Mouse (Mus musculus) frontal cortex, postnatal 25 days (tissue): Measurements from ENCODE around the gene Galnt14.

Source experiments
- DNase-seq, 2 experiments: peaks; one replicate each; pipeline ENCODE4 v3.0.0; 2022; ENCODE audit warnings: low spot score in 2 of 2

The Galnt14 gene

DNA sequence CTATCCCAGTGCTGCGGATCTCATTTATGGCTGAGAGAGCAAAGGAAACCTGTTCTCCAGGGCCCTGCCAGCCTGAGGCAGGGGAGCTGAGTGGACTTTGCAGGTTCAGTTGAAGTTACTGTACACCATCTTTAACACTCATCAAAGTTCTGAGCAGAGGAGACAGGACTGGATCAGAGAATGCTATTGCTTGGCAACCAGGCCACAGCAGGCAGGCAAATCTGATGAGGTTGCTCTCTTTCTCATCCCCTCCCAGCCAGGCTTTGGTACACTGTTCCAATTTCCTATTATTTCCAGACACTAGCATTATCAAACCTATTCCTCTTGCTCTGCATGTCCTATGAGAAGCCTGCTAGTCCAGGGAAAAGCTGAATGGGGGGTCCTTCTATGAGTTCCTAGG is 41.3 kb downstream of the Galnt14 start:
- DNase-seq: no peak

DNA sequence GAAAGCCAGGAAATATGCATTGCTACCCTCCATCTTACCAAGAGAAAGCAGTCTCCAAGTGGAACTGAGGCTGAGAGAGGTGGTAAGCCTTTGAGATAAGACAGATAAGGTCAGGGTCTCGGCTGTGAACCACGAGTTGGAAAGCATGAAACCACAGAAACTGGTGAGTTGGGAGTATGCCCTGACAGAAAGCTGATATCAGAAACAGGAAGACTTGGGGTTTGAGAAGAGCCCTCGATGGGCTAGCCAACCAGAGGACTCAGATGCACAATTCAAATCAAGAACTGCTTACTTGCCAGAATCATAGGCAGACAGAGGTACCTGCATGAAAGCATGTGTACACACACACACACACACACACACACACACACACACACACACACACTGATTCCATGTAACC is 47.0 kb downstream of the Galnt14 start:
- DNase-seq: no peak

DNA sequence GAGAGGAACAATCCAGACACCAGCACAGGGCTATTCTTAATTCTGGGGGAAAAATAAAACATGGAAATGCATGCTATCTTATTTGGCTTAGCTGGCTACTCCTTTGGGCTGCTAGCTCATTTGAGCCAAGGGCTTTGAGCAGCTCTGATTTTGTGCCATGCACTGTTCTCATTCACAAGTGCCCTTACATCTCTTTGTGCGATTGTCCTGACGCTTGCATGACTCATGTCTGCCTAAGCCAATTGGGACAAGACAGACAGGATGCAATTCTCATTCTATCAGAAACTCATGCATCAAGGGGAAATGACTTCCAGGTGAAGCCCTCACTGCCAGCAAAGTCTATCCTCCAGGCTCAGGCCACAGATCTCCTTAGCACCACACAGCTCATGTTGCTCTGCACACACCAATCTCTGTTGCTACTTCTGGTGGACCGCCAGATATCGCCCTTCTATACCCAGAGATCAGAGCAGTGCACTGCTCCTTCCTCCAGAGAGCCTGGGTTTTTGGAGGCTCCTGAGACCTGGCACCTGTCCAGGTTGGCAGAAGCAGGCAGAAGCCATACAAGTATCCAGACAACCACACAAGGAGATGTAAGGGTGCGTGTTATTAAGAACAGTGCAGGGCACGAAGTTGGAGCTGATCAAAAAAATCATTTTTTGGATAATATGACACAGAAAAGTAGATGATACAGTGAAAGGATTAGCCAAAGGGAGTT is 51.4 kb downstream of the Galnt14 start:
- DNase-seq: no peak

DNA sequence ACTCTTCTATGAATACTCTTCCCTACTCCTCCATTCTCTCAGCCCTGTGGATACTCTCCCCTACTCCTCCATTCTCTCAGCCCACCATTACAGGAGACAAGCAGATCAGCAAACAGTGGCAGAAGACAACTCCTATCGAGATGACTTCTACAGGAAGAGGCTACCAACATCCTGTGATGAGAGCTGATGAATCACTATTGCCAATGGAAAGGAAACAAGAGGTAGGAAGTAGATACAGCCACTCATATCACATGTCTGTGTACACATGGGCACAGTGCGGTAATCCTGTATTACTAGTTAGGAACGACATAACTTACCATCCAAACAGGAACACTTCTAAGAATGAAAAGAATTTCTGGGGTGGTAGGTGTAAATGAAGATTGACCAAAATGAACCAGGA is 53.9 kb downstream of the Galnt14 start:
- DNase-seq: no peak

DNA sequence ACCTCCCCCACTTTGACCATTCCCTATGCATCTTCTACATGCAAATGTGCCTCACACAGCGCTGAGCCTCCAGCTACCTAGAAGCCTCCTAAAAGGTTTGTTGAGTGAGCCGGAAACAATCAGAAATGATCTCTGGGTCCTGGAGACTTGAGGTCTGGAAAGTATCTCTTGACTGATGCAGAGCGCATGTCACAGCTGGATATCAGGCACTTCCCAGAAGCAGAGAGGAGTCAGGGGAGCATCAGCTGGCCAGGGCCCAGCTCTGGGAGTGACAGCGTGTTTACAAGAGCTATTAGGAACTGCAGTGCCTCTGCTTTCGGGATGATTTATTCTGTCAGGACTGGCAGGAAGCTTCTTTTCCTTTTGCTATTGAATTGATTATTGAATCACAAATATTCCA is 56.0 kb downstream of the Galnt14 start:
- DNase-seq: no peak

DNA sequence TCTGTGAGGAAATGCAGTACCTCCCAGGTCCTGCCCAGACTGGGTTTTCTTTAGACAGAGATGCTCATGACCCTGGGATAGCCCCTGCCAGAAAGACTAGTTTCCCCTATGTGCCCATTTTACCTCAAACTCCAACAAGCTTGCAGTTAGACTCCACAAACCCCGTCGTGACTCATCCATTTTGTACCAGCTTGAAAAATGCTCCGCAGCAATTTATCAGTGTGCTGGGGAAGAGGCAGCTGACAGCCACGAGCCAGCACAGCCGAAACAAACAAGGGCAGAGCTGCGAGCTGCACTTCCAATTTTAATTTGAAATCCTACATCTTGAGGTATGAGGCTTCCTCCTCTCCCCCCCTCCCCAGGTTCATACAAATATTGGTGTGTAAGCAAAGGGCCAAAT is 60.9 kb downstream of the Galnt14 start:
- DNase-seq: no peak

DNA sequence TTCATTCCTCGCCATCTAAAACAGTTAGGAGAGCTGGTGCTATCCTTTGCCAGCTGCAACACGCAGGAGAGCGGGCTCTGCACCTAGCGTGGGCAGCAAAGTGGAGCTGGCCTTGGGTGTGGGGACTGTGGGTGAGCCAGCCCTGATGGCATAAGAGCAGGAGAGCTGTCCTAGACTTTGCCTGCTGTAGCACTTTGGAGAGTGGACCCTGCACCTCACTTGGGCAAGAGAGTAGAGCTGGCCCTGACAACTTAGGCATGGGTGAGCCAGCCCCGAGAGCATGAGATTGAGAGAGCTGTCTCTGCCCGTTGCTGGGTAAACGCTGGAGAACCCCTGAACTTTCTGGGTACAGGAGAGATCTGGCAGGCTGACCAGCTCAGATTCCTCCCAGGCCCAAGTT is 68.6 kb downstream of the Galnt14 start:
- DNase-seq: no peak

DNA sequence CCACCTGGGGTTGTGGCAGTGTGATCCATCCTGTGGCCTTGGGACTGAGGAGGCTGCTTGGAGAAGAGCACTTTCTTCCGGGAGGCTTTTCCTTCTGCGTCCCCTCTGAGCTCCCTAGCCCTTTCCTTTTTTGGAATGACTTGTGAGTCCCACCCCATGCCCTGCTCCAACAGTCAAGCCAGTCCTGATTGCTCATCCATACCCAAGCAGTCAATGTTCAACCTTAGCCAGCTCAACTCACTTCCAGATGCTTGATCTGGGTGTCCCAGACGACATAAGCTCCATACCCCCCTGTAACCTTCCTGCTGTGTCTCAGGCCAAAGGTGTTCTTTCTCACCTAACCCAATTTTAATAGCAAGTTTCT is 70.2 kb downstream of the Galnt14 start:
- DNase-seq: no peak

DNA sequence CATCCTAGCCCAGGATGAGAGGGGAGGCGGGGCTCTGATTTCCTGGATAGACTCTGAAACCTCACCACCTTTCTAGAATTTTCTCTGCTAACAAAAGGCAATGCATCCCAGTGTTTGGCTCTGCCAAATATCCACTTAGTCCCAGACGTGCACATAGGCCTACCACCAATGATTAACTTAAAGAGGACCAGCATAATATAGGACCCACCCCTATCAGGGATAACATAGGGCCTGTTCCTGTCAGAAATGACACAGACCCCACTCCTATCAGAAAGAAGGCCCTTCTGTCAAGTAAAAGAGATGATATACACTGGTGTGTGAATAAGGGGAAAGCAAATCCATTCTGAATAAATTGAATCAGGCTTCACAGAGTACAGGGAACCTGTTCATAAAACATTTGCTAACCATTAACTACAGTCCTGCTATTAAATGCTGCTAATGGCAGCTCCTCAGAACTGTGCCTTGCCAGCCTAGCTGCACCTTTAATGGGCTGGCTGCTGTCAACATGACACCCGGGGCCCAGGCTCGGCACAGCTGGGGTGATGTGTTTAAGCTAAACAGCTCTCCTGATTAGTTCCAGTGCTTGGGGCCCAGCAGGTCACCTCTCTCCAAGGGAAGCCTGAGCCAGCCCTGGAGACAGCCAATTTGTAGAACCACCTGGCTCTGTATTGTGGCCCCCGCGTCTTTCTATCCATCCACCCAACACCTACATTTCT is 70.7 kb downstream of the Galnt14 start:
- no peak for DNase-seq

DNA sequence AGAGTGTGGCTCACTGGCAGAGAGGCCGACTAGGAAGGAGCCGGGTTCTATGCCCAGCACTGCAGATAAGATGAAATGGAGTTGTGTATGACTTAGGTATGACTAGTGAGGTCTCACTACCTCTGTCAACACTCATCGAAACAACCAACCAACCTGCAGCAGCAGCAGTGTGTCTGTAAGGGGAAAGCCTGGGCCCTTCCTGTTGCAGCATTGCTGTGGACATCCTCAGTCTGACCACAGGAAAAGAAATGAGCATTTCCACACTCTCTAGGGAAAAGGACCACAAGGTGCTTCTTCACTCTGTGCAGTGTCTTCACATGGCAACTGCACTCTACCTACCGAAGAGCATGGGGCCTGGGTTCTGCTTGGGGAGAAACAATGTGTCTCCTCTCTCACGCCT is 73.3 kb downstream of the Galnt14 start:
- no peak for DNase-seq

DNA sequence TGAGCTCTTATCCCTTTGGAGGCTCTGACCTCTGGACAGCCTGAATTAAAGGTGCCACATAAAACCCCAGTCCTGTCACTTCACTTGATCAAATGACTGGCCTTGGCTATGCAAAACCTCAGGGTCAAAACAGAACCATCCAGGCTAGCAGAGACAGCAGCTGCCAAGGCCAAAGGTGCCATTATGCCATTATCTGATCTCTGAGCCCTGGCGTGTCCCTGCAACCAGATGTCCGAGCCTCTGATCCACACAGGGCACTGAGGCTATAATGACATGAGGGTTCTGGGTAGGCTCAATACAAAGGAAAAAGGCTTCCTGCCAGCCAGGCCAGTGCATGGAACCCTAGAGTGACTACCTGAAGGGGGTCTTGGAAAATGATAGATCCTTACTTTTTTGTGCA is 75.4 kb downstream of the Galnt14 start:
- no peak for DNase-seq

DNA sequence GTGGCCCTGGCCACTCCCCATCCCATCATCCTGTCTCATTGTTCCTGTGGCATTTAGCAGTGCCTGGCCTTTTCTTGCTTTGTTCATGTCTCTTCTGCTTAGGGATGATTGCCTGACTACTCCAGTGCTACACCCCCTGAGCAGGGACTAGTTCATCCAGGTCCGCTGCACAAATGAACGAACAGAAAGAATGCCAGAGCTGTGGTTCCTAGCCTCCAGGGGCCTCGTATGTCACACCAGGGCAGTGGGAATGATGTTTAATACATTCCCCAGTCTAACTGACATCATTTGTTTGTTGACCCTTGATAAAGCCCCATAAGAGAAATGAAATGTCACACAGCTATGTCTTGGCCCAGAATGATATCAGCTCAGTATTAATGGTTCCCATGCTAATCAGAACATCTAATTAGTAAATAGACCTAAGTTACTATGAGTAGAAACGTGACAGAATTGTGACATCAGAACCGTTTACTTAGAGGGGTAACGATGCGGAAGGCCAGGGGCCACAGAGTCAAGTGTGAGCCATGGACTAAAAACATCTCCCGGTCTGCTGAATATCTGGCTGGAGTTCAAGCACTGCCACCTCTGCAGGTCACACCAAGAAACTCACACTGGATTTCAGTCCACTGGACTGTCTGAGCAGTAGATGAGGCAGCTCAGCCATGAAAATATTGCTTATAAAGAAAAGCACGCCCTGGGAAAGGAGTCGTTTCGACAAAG is 76.1 kb downstream of the Galnt14 start:
- no peak for DNase-seq

DNA sequence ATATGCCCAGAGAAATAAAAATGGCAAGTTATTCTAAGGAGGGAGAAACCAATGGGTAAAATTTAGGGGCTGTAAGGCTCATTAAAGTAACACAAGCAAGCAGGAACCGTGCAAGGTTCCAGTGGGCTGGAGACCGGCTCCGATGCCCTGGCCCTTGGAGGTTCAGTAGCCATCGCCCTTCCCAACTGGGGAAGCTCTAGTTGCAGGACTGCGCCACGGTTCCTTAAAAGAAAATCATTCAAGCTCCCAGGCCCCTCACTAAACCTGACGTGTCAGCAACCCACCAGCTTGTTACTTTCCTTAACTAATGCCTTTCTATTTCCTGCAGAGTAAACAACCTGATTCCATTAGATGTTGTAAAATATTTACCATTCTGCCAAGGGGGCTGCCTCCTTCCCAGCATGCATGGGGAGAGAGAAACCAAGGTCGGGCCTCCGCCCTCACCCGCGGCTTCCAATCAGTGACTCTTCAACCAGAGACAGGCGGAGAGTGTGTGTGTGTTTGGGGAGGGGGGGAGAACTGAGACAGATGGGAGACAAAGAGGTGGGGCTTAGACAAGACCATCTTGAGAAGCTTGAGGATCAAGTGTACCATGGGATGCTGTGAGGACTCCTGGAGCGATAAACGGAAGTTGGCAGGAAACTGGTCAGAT is 81.9 kb downstream of the Galnt14 start:
- DNase-seq: no peak

DNA sequence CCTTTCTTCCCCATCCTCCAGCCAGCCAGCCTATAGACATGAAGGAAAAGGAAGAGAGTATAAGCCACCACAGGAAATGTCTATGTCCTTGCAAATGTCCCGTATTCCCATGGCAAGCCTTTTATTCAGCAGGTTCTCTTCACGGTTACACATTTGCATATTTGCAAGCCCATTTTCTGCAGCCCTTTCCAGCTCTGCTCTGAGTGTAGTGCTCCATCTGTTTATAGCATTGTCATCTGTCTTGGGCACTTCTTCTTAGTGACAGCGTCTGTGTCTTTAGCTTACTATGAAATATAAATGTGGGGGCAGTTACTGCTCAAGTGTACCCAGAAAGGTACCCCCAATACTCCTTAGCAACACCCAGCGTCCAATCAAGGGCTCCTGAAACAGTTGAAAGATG is 83.3 kb downstream of the Galnt14 start:
- no peak for DNase-seq

DNA sequence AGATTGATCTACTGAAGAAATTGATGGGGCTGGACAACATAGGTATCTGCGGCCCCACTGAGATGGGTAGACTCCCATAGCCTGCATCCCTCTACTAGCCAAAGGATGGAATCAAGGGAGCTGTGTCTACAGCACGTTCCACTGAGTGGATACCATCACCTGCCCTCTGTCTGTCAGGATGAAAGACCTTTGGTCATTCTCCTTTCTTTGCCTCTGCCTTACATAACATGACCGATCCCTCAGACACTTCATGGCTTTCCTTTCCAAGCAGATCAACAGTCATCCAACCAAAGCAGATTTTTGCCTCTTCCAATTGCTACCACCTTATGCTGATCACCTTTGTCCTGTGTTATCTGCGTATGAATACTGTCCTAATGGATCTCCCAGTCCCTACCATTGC is 90.2 kb downstream of the Galnt14 start:
- DNase-seq: no peak

DNA sequence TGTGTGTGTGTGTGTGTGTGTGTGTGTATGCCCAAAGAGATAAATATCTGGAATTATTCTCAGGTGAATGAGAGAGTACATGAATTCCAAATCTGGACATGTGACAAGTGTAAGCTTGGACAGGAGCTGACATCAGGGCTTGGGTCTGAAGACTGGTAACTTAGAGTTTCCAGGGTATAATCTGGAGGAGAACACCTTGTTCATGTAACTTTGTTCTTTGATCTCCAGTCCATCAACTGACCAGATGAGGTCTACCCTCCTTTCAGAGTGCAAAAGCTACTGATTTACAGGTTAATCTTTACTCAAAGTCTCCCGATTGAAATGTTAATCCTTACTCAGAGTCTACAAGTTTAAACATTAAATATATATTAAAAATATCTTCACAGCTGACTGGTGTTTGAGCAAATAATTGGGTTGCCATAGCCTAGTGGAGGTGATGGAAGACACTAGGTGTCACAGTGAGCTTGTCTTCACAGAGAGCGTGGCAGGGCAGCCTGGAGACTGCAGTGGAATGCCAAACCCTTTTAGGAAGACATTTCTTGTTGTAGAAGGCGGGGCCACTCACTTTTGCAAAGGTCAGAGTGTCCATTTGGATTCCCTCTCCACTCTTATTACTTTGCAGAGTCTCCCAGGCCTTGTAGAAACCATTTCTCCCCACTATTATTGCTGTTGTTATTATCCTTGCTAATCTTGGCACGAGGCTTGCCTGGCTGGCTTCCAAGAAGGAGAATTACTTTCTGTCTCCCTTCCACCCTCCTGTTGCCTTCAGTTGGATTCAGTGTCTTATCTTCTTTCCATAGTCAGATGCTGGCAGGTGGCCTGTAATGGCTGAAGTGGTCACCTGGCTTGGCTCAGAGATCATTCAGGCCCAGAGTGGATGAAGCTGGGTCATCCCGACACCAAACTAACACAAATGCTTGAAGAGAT is 107.4 kb downstream of the Galnt14 start:
- no peak for DNase-seq

DNA sequence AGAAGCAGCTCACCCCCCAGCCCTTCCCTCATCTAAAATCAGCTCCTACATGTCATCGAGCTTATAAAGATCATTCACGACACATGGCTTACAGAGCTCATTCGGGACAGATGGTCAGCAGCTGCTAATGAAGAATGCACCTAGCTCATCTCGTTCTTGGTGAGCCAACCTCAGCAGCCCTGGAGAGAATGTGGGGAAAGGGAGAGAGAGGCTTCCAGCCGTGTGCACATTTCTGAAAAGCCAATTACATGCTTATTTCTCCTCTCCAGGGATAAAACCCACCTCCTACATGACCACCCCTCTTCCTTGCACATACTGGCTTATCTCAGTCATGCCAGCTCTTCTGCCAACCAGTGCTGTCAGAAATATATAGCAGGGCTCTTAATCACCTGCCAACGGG is 110.3 kb downstream of the Galnt14 start:
- DNase-seq: no peak

DNA sequence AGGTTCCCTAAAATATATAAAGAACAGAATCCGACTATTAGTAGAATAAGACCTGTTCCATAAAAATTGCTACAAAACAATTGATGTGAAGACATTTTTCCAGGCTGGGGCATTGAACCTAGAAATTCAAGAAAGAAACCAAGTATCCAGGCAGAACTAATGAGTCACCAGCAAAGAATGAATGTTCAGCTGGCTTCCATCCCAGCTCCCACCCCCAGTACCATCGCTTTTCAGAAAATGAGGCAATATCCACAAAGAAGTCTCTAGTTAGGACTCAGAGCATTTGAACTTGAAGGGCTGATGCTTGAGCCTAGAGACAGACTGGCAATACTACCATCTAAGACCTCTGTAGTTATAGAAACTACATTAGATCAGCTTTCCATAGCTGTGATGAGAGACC is 118.2 kb downstream of the Galnt14 start:
- DNase-seq: no peak

DNA sequence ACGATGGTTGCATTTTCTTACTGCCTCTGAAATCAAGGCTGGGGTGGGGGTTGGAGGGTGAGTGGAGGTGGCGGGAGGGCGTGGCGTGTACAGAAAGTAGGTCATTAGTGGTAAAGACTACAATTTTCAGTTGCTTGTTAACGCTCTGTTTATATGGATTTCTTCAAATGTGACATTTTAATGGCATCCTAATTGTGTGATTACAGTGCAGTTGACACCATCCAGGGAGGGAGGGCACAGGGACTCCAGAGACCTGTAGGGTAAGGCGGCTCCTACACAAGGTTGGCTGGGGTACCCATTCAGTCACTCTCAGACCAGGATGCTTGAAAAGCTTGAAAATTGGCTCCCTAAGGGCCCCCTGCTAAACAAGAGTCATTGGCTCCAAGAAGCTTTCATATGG is 122.7 kb downstream of the Galnt14 start:
- DNase-seq: no peak

DNA sequence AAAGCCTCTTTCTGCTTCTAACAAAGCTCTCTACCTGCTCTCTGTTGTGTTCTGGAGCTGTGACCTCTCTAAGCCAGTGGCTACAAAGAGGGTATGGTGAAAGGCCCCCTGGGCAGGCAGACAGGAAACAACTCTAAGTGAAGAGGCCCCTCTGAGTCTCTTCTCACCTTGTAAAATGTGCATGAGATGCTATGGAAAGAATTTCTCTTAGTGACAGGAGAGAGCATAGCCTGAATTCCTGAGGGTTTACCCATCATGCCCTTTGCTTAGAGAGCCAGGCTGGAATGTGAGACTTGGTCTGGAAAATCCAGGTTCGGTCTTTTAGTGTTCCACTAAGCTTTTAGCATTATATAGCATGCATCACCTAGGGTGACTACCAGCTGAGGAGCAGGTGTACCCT is 136.1 kb downstream of the Galnt14 start:
- DNase-seq: no peak

DNA sequence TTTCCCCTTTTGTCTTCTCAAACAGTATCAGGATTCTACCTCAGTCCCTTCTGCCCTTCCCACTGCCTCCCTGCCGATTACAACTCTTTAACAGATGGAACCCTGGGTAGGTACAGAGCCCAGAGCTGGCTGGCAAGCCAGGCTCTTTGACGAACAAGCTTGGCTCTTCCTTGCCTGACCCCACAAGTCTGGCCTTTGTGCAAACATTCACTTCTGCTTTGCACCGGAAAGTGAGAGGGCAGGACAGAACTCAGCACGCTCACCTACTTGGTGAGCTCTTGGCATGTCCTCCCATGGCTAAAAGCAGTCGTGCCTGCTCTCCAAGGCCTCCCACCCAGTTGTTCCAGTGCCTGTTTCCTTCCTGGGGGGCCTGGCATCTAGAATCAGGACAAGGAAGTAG is 137.4 kb downstream of the Galnt14 start:
- DNase-seq: no peak

DNA sequence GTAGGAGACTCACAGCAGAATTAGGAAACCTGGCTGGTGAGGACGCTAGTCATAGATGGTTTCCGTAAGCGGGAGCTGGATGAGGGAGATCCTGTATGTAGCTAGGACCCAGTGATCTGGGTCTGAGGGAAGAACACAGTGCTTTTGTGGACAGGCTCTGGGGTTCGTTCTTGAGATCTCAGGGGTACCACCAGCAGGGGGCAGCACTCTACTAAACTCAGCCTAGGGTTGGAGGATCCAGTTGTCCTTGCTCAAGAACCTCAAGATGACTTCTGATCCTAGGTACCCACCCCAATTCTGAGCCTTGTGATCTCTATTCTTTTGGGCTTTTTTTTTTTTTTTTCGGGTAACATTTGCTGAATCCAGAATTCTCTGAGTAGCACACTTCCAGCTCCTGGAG is 137.8 kb downstream of the Galnt14 start:
- peak; percentile 47 to 61 for DNase-seq
